Mouse (Mus musculus) liver, adult 2 months (tissue): ENCODE measurements around the gene Ncoa6.

Experiments
- CTCF ChIP-seq: fragments of 200-500 bp; IDR thresholded peaks from 2 replicates; pipeline ENCODE4 v1.5.1; 2011; ENCODE audit warnings: low read depth, low read length, control low read depth
- POLR2A ChIP-seq: fragments of 200-500 bp; IDR thresholded peaks from 2 replicates; pipeline ENCODE4 v1.6.1; 2011; ENCODE audit warnings: low read length, control low read depth; ENCODE audit not compliant: insufficient read depth; ENCODE audit errors: extremely low read depth

DNA sequence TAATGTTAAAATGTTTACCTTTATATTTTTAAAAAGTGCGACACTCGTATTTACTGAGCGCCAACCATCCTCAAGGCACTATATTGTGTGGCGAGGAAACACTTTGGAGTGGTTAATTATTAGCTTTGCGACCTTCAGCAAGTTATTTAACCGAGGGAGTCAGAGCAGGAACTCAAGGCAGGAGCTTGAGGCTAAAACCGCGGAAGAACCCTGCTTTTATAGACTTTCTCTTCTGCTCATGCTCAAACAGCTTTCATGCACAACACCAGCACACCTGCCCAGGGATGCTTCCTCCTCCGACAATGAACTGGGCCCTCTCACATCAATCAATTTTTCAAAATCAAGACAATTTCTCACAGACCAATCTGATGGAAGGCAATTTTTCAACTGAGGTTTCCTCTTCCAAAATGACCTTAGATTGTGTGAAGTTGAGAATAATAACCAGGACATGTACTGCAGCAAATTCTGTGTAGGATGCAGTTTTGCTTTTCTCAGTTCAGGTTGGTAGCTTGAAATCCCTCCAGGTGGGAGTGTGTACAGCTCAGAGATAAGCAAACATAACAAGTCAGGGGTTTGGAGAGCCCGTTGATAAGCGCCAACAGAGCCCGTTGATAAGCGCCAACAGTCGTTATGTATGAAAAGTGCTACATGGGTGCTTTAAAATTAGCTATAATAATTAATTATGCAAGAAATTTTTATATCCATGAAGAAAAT lies 115.9 kb downstream of the Ncoa6 start:
- TF ChIP-seq CTCF = no peak
- peak; percentile 73; the same call in 1 of the 2 replicates for TF ChIP-seq POLR2A
